Mouse (Mus musculus): ENCODE data around the gene Maml3. TPM values are rescaled to one million over a fixed set of nuclear protein-coding genes. Genes with fewer than 3 reads are reported as not detected.

Gene Maml3
- polyA plus RNA-seq, 1 experiment: 0.01 TPM

GRCm38 (mm10) chr3:51753262-51753661 is 351.6 kb downstream of the Maml3 start:
- no peak for TF ChIP-seq GATA1 (IDR thresholded peaks at IDR 0.05; ENCODE audit: low read length)

GRCm38 (mm10) chr3:51751440-51751839 is 353.4 kb downstream of the Maml3 start:
- TF ChIP-seq GATA1 (IDR thresholded peaks at IDR 0.05; ENCODE audit: low read length): no peak

GRCm38 (mm10) chr3:51749812-51750481 is 354.9 kb downstream of the Maml3 start:
- no peak for TF ChIP-seq GATA1 (IDR thresholded peaks at IDR 0.05; ENCODE audit: low read length)

- no peak for TF ChIP-seq GATA1 (IDR thresholded peaks at IDR 0.05; ENCODE audit: low read length)
Measured at GRCm38 (mm10) chr3:51749421-51749811, 355.5 kb downstream of the Maml3 start.

DNA sequence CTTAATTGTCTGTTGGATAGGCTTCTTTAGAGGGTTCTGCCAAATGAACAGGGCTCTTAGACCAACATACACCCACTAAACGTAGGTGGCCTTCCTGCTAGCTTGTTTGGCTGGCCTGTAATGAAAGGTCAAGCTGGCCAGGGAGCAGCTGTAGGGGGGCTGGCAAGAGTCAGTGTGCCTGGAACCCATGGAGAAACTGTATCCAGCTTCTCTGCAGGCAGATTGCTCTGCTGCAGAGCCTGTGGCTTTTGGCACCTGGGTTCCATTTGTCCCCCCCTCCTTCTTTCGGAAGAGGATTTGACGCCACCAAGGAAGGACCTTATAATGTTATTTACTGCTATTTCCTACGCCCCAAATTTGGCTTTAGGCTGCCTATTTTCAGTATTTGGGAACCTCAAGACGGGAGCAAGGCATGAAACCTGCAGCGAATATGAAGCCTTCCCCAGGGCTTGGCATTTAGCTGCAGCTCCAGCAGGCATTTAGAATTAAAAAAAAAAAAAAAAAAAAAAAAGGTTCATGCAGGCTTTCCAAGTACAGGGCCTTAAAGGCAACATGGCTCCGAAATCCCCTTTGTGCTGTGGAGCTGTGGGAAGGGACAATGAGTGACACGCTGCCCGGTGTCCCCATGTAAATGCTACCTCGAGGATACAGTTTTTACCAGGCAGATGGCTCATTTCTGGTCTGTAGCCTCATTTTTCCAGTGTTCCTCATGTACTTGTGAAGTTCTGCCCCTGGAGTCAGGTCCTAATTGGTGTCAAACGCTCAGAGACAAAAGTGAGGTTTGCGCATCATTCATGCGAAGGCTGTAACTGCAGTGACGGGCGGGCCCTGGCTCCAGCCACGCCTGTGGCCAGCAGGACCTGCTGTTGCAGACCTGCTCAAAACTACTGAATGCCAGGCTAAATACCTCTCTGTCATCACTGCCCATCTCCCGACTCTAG is 356.2 kb downstream of the Maml3 start:
- TF ChIP-seq GATA1 (IDR thresholded peaks at IDR 0.05; ENCODE audit: low read length): no peak

- TF ChIP-seq GATA1 (IDR thresholded peaks at IDR 0.05; ENCODE audit: low read length): no peak
Measured at GRCm38 (mm10) chr3:51746816-51747215, 358.1 kb downstream of the Maml3 start.

GRCm38 (mm10) chr3:51745162-51745561 is 359.7 kb downstream of the Maml3 start:
- TF ChIP-seq GATA1 (IDR thresholded peaks at IDR 0.05; ENCODE audit: low read length): no peak

- peak; percentile 90 for TF ChIP-seq GATA1 (IDR thresholded peaks at IDR 0.05; ENCODE audit: low read length)
Measured at GRCm38 (mm10) chr3:51744339-51744759, 360.5 kb downstream of the Maml3 start.

DNA sequence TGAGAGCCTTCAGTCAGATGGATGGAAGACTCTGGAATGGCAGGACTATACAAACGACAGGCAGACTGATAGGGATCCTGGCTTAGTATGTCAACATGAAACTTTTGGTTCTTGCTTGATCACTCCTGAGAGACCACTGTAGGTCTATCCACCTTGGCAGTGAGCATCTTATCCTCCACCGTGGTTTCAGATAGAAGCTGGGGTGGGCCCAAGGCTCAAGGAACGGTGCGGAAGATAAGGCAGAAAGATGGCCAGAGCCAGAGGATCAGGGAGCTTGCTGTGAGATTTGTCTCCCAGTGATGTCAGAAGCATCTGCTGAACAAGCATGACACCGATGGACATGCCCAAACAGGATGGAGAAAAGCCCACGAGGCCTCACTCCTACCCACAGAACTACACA is 362.5 kb downstream of the Maml3 start:
- TF ChIP-seq GATA1 (IDR thresholded peaks at IDR 0.05; ENCODE audit: low read length): no peak

DNA sequence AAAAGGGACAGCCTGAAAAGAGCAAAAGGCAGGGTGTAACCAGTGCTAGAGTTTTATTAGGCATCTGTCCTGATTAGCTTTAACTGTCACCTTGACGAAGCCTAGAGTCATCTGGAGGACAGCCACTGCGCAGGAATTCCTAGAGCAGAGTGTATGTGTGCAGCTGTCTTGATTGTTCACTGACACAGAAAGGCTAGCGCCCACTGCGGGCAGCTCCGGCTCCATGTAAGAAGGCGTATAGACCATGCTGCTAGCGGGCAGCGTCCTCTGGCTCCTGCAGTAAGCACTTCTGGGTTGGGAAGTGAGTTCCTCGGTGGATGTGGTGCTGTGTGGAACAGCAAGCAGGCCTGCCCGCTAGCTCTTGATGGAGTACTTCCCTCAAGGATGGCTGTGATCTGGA is 363.1 kb downstream of the Maml3 start:
- TF ChIP-seq GATA1 (IDR thresholded peaks at IDR 0.05; ENCODE audit: low read length): no peak

DNA sequence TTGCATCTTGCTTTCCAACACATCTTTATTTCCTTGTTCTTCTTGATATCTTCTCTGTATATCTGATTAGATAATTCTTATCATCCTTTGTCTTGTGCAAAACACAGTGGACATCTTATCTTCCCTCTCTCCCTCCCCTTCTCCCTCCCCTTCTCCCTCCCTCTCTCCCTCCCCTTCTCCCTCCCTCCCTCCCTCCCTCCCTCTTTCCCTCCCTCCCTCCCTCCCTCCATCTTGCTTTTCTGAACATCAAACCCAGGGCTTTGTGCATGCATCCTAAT is 365.1 kb downstream of the Maml3 start:
- no peak for TF ChIP-seq GATA1 (IDR thresholded peaks at IDR 0.05; ENCODE audit: low read length)

DNA sequence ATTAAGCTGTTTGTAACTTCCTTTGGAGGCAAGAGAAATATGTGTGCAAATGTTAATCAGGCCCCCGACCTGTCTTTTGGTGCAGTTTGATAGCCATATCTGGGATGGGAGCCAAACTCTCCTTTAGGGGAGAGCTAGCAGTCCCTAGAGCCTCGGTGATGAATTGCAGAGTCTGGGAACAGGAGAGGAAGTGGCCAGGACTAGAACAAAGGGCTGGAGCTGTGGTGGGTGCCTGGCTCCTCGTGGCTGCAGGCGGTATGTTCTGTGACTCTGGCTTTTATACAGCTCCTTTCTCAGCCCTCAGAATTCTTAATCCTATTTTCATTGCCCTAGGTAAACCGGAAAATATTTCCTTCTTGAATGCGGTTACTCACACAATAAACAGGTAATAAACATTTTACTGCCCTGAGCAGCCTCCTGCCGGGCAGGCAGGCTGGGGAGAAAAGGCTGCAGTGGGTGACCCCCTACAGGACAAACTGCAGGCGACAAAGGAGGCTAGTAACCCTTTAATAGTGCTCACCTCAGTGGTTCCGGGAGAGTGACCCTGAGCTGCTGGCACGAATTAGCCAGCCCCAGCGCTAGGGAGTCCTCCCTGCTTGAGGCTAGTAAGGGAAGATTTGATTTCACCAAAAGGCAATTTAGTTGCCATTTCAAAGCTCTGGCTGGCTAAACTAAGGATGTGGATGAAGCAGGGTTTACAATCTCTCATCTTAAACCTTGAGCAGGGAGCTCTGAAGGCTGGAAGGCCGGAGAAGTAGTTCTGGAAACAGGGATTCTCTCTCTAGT is 365.6 kb downstream of the Maml3 start:
- TF ChIP-seq GATA1 (IDR thresholded peaks at IDR 0.05; ENCODE audit: low read length): no peak

- no peak for TF ChIP-seq GATA1 (IDR thresholded peaks at IDR 0.05; ENCODE audit: low read length)
Measured at GRCm38 (mm10) chr3:51733685-51734084, 371.2 kb downstream of the Maml3 start.

DNA sequence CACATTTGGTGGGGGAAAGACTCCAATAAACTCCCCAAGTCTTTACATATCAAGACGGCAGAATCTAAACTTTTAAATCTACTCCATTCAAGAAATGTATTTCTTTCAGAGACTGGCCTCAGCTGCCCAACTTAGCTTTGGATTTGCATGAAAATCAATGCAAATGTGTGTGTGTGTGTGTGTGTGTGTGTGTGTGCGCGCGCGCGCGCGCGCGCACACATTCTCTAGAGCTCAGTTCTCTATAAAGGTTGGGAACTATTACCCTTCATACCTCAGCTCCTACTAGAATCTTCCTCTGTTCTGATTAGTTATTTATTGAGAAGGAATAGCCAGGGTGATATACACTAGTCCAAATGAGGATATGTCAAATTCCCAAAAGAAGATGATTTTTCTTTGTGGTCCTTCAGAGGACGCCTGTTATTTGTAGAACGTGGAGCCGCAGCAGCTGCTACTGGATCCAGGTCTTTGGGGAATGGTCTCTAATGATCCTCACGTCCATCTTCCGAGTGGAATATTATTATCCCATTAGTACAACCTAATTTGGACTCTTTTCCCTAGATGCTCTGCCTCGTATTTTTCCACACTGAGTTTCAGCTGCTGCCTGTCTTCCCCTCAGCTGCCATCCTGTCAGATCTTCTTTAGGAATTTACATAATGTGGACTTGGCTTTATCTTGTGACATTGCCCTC is 372.8 kb downstream of the Maml3 start:
- TF ChIP-seq GATA1 (IDR thresholded peaks at IDR 0.05; ENCODE audit: low read length): no peak

- no peak for TF ChIP-seq GATA1 (IDR thresholded peaks at IDR 0.05; ENCODE audit: low read length)
Measured at GRCm38 (mm10) chr3:51730662-51731061, 374.2 kb downstream of the Maml3 start.

Data from G1E-ER4 (cell line).